Mouse (Mus musculus) erythroblast, embryonic 14.5 days (primary cell): ENCODE results near the gene Pdss2. TPM values are rescaled to one million over a fixed set of nuclear protein-coding genes. Genes with fewer than 3 reads are reported as not detected.

Source experiments
- H3K27me3 ChIP-seq: 2 replicates; pipeline ENCODE4 v1.6.1; 2012; ENCODE audit warnings: inconsistent platforms; ENCODE audit not compliant: control insufficient read depth
- H3K36me3 ChIP-seq: 2 replicates; pipeline ENCODE4 v1.6.1; 2012; ENCODE audit warnings: mild to moderate bottlenecking, inconsistent platforms; ENCODE audit not compliant: control insufficient read depth
- H3K4me1 ChIP-seq: 2 replicates; pipeline ENCODE4 v1.6.1; 2012; ENCODE audit warnings: inconsistent platforms; ENCODE audit not compliant: control insufficient read depth
- H3K4me3 ChIP-seq: replicated peaks from 2 replicates; pipeline ENCODE3; 2012; ENCODE audit warnings: moderate library complexity, mild to moderate bottlenecking, inconsistent platforms
- H3K9me3 ChIP-seq: 2 replicates; pipeline ENCODE4 v1.6.1; 2012; ENCODE audit warnings: low read length, inconsistent platforms, mixed read lengths; ENCODE audit not compliant: control insufficient read depth
- GATA1 ChIP-seq: IDR thresholded peaks from 2 replicates; pipeline ENCODE4 v1.6.1; 2012; ENCODE audit warnings: low read length, inconsistent platforms, mixed read lengths
- TAL1 ChIP-seq: IDR thresholded peaks from 3 replicates; pipeline ENCODE4 v1.6.1; 2012; ENCODE audit warnings: low read length, inconsistent platforms, mixed read lengths
- polyA plus RNA-seq: library from polyadenylated mRNA; stranded (reverse); fragments of >175 nt; gene quantifications from 2 replicates; pipeline ENCODE4 v1.2.3, GENCODE M21; 2012

Pdss2 gene
- polyA plus RNA-seq, 1 experiment, result 0.46 TPM

- Histone ChIP-seq H3K4me3 (no peak overlapping the region), H3K4me1 (peaks cover 5% of the 10 kb centered on the region; the same call in 1 of the 2 replicates), H3K27me3 (no peaks in the 10 kb centered on the region), H3K9me3 (no peaks in the 10 kb centered on the region), H3K36me3 (no peaks in the 10 kb centered on the region)
- TF ChIP-seq TAL1, result no peak
- TF ChIP-seq GATA1, result no peak
These were observed 99.7 kb downstream of the Pdss2 start for GRCm38 (mm10) chr10:43321019-43321418.

- TF ChIP-seq GATA1 (no peak), TAL1 (no peak)
These were observed 101.3 kb downstream of the Pdss2 start for GRCm38 (mm10) chr10:43322446-43323178.

GRCm38 (mm10) chr10:43323386-43323785 lies 102.1 kb downstream of the Pdss2 start:
- Histone ChIP-seq H3K4me3 (no peak overlapping the region), H3K9me3 (no peaks in the 10 kb centered on the region), H3K4me1 (peaks cover 5% of the 10 kb centered on the region; the same call in 1 of the 2 replicates), H3K36me3 (no peaks in the 10 kb centered on the region), H3K27me3 (no peaks in the 10 kb centered on the region)
- TF ChIP-seq GATA1 (no peak), TAL1 (no peak)

More at GRCm38 (mm10) chr10:43322446-43323178, 101.3 kb downstream of the Pdss2 start:
- Histone ChIP-seq H3K27me3 (no peaks in the 10 kb centered on the region), H3K9me3 (no peaks in the 10 kb centered on the region), H3K4me3 (no peak overlapping the region), H3K4me1 (peaks cover 5% of the 10 kb centered on the region; the same call in 1 of the 2 replicates), H3K36me3 (no peaks in the 10 kb centered on the region)

- Histone ChIP-seq H3K4me1 (peaks cover 10% of the 10 kb centered on the region), H3K4me3 (no peak overlapping the region)
- no peak for TF ChIP-seq TAL1
- TF ChIP-seq GATA1, result no peak
These were observed 108.5 kb downstream of the Pdss2 start for GRCm38 (mm10) chr10:43329813-43330212.

GRCm38 (mm10) chr10:43330691-43331090 lies 109.4 kb downstream of the Pdss2 start:
- Histone ChIP-seq H3K27me3 (no peaks in the 10 kb centered on the region), H3K36me3 (no peaks in the 10 kb centered on the region)
- no peak for TF ChIP-seq GATA1
- no peak for TF ChIP-seq TAL1

More at GRCm38 (mm10) chr10:43329813-43330212, 108.5 kb downstream of the Pdss2 start:
- no peaks in the 10 kb centered on the region for H3K36me3 ChIP-seq
- H3K9me3 ChIP-seq, result no peaks in the 10 kb centered on the region
- H3K27me3 ChIP-seq, result no peaks in the 10 kb centered on the region

GRCm38 (mm10) chr10:43331931-43332701 lies 110.8 kb downstream of the Pdss2 start:
- peaks cover 15% of the 10 kb centered on the region for H3K4me1 ChIP-seq
- no peak overlapping the region for H3K4me3 ChIP-seq
- no peaks in the 10 kb centered on the region for H3K27me3 ChIP-seq
- H3K9me3 ChIP-seq, result no peaks in the 10 kb centered on the region
- no peaks in the 10 kb centered on the region for H3K36me3 ChIP-seq
- TF ChIP-seq GATA1 (no peak), TAL1 (no peak)

More at GRCm38 (mm10) chr10:43330691-43331090, 109.4 kb downstream of the Pdss2 start:
- H3K4me1 ChIP-seq, result peaks cover 10% of the 10 kb centered on the region
- no peaks in the 10 kb centered on the region for H3K9me3 ChIP-seq
- H3K4me3 ChIP-seq, result no peak overlapping the region

GRCm38 (mm10) chr10:43335874-43336273 lies 114.6 kb downstream of the Pdss2 start:
- no peak overlapping the region for H3K4me3 ChIP-seq
- no peaks in the 10 kb centered on the region for H3K27me3 ChIP-seq
- H3K9me3 ChIP-seq, result no peaks in the 10 kb centered on the region
- H3K4me1 ChIP-seq, result peaks cover 12% of the 10 kb centered on the region
- no peaks in the 10 kb centered on the region for H3K36me3 ChIP-seq
- TF ChIP-seq TAL1, result no peak
- no peak for TF ChIP-seq GATA1

- no peaks in the 10 kb centered on the region for H3K9me3 ChIP-seq
- peaks cover 12% of the 10 kb centered on the region for H3K4me1 ChIP-seq
- no peaks in the 10 kb centered on the region for H3K27me3 ChIP-seq
- TF ChIP-seq GATA1 (no peak), TAL1 (no peak)
- H3K36me3 ChIP-seq, result no peaks in the 10 kb centered on the region
- no peak overlapping the region for H3K4me3 ChIP-seq
These were observed 115.8 kb downstream of the Pdss2 start for GRCm38 (mm10) chr10:43337110-43337509.

GRCm38 (mm10) chr10:43339811-43340210 lies 118.5 kb downstream of the Pdss2 start:
- Histone ChIP-seq H3K4me3 (no peak overlapping the region), H3K36me3 (no peaks in the 10 kb centered on the region), H3K4me1 (peaks cover 4% of the 10 kb centered on the region), H3K27me3 (no peaks in the 10 kb centered on the region), H3K9me3 (no peaks in the 10 kb centered on the region)
- TF ChIP-seq TAL1 (no peak), GATA1 (no peak)
